Mouse (Mus musculus): ENCODE results near the gene Dnm3.

DNA sequence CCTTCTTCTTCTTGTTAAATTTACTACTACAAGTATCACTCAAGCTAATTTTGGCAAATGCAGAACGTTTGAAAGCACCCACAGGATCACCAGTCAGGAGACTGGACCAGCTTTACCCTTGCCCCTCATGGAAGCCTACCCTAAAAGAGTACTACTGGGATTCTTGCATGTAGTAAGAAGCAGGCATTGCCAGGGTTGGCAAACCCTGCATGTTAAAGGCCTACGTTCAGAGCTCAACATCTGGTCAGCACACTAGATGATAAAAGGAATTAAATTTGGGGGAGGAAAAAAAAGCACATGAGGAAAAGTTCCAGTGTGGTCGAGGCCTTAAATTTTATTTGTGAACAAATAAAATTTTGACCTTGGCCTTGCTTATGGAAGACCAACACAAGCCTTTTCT is 239.2 kb downstream of the Dnm3 start:
- TF ChIP-seq CTCF (IDR thresholded peaks at IDR 0.05; ENCODE audit: control insufficient read depth, insufficient read depth, low read length) = no peak
- TF ChIP-seq POLR2A (IDR thresholded peaks at IDR 0.05; ENCODE audit: borderline replicate concordance, control insufficient read depth, low read depth, low read length) = no peak
